Mouse (Mus musculus) activated CD4-positive, CD25-positive, alpha-beta regulatory T cell, adult 4 months (primary cell): ENCODE measurements around the gene Zfp654. TPM values are rescaled to one million over a fixed set of nuclear protein-coding genes. Genes with fewer than 3 reads are reported as not detected.

Experiments used
- ATAC-seq: one replicate; pipeline ENCODE4 v1.8.0; 2017
- polyA plus RNA-seq, 2 experiments: library from polyadenylated mRNA; unstranded; fragments of 100-300 nt; shearing (Covaris generic); gene quantifications; one replicate each; pipeline ENCODE4 v1.2.1; 2017

The Zfp654 gene
- polyA plus RNA-seq, 2 experiments from 2014 or later: 8.9 to 9.8 TPM

- no peak for ATAC-seq
Observed at GRCm38 (mm10) chr16:64759245-64759626, 92.2 kb downstream of the Zfp654 start.

GRCm38 (mm10) chr16:64758561-64759244 lies 92.7 kb downstream of the Zfp654 start:
- ATAC-seq: peak; percentile 83

- peak; percentile 35 for ATAC-seq
Observed at GRCm38 (mm10) chr16:64757666-64758400, 93.6 kb downstream of the Zfp654 start.

- no peak for ATAC-seq
Observed at GRCm38 (mm10) chr16:64756321-64756720, 95.1 kb downstream of the Zfp654 start.

- no peak for ATAC-seq
Observed at GRCm38 (mm10) chr16:64754743-64755139, 96.7 kb downstream of the Zfp654 start.

GRCm38 (mm10) chr16:64753990-64754742 lies 97.3 kb downstream of the Zfp654 start:
- ATAC-seq: no peak

GRCm38 (mm10) chr16:64748237-64748636 lies 103.2 kb downstream of the Zfp654 start:
- peak; percentile 73 for ATAC-seq

- no peak for ATAC-seq
Observed at GRCm38 (mm10) chr16:64745089-64745488, 106.4 kb downstream of the Zfp654 start.

- ATAC-seq: no peak
Observed at GRCm38 (mm10) chr16:64737289-64737688, 114.2 kb downstream of the Zfp654 start.

Other genes starting within 250 kb of the Zfp654 start
- not detected for gene Csnka2ip, start 249.2 kb downstream of the Zfp654 start, polyA plus RNA-seq
- gene 4930453N24Rik, start 80.5 kb downstream of the Zfp654 start, polyA plus RNA-seq: 10 to 100 TPM; 20.3 to 25.6 TPM
- gene Cggbp1, start 344 bp upstream of the Zfp654 start, polyA plus RNA-seq: 10 to 100 TPM; 45.1 to 53.3 TPM